Mouse (Mus musculus) gastrocnemius, postnatal 4 days (tissue): Measurements from ENCODE around the gene Dclk3. TPM values are rescaled to one million over a fixed set of nuclear protein-coding genes. Genes with fewer than 3 reads are reported as not detected.

Source experiments
- DNase-seq, 2 experiments: peaks; one replicate each; pipeline ENCODE4 v3.0.0; 2021 to 2022; ENCODE audit warnings: low spot score in 2 of 2, mixed read lengths in 2 of 2
- total RNA-seq, 2 experiments: library from RNA; stranded (reverse); gene quantifications; 2 replicates each; pipeline ENCODE4 v1.2.3; 2021

The Dclk3 gene
- total RNA-seq, 2 experiments from 2014 or later, result 1.5 to 1.7 TPM

DNA sequence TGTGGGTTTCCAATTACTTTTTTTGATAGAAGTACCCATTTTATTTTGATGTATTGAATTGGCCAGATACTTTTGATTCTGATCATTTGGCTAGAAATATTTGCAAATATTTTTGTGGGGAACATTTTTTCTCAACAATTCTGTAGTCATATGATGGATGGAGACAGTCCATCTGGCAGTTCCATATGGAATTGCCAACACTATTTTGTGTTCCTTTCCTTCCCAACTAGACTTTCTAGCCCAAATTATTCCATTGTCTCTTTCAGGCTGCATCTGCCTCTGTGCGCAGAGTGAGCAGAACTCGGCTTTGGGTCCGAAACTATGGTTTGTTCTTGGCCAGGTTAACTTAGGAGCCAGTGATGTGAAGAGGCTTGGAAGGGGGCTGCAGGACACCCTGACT is 42.1 kb downstream of the Dclk3 start:
- no peak for DNase-seq

DNA sequence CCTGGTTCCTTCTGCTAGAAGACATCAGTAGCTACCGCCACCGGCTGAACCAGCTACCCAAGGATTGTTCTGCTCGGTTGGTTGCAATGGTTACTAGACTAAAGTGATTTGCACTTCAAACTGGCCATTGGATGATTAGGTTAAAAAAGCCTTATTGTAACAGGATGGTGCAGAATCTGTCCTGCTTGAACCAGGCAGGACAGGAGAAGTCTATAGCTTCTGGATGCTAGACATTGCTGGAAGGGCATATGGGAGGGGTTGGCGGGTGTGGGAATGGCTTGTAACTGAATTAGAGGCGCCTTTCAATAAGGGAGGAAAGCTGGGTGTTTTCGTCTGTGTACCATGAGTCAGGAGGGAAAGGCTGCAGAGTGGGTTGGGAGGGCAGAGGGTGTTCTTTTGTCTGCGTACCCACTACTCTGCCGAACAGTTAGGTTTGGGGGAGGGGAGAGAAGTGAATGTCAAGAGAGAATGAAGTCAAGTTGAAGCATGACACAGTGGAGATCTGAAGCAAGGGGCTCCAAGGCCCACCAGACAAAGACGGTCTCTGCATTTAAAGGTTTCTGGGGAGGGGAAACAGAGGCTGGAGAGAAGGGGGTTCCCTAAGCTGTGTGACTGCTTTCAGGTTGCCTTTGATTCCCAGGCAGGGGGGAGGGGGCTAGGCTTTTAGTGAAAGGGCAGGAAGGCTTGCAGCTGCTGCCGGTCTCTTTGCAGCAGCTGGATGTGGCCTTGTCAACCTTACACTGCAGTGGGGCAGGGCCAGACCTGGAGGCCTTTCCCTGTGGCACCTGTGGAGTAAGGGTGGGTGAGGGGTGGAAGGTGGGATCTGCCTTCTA is 48.0 kb downstream of the Dclk3 start:
- DNase-seq, result no peak

DNA sequence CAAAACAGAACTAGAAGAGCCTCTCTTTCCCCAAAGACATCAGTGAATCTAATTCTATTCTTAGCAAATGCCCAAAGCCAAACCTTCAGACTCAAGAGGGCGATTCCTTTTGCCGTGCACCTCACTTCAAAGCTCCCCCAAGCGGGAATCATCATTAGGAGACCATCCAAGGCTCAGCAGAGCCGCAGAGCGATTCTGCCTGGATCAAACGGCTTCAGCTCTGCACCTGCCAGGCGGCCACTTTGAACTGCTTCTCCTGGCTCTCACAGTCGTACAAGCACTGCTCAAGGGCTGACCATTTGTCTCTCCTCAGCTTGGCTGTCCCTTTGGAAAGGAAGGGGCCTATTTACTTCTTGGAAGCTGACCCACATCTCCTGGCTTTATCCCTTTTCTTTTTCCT is 51.7 kb downstream of the Dclk3 start:
- no peak for DNase-seq

DNA sequence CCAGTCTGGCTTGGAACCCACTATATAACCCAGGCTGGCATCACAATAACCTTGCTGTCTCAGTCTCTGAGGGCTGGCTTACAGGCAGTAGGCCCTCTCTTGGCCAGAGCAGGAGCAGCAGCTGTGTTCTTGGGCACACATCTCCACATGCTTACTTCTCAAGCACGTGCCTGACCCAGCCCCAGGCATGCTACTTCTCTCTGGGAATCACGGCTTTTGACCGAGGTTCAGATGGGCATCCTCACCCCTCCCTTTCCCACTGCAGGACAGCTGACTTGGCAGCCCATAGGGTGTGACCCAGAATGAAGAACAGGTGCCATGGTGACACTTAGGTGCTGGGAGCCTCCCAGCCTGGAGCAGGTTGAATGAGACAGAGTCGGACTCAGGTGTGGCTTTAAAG is 52.4 kb downstream of the Dclk3 start:
- no peak for DNase-seq

DNA sequence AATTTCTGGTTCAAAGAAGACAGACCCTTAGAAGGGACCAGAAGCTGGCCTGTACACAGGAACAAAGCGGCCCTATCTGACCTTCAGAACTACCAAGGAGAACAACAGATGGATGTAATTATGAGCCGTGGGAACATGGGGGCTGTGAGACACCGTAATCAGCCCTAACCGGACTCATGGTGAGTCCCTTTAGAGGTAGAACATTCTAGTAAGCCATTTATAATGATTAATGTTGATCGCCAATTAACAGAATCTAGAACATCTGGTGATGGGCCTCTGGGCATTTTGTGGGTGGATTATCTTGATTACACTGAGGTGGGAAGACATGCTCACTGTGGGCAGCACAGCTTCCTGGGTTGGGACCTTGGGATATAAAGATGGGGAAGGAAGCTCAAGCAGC is 54.6 kb downstream of the Dclk3 start:
- DNase-seq, result no peak

DNA sequence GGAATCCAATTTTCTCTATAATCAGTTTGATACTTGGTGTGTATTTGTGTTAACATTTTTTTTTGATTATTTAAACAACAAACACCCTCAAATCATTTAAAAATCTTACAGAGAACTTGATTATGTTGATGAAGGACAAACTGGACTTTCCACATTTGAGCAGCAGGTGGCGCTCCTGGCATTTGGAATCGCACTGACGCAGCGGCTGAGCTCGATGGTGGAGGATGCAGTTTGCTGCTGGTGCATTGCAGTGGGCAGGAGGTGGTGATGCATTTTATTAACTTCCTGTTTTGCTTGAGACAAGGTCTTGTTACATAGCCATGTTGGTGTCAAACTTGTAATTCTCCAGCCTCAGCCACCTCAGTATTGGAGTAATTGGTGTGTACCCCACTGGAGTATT is 56.7 kb downstream of the Dclk3 start:
- peak; percentile 45 to 64 for DNase-seq

DNA sequence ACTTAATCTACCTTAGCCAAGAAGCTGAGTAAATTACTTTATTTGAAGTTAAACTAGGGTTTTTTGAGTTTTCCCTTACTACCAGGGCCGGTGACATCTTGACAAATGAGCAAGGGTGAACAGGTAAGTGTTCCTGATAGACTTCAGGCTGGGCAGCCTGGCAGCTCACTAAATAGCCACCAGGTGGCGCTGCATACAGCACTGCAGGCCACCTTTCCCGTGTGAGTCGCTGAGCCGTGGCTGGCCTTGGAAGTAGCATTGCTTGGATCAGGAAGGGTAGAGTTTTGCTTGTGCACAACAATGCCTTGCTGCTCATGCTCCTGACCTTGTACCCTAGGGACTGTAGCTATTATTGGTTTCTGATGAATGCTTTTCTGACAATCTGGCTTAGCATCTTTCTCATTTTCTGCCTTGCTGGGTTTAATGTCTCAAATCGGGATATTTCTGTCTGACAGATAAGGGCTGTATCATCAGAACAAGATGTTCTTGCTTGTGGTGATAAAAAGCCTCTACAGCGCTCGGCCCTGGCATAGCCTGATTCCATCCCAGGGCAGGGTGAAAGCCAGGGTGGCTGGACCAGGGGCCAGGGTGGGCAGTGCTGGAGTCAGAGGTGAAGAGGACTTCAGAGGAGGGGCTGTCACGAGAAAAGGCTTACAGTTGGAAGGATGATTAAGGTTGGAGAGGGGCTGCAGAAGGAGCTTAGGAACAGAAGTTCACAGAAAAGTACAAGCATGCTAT is 58.4 kb downstream of the Dclk3 start:
- peak; percentile 52 to 63 for DNase-seq

DNA sequence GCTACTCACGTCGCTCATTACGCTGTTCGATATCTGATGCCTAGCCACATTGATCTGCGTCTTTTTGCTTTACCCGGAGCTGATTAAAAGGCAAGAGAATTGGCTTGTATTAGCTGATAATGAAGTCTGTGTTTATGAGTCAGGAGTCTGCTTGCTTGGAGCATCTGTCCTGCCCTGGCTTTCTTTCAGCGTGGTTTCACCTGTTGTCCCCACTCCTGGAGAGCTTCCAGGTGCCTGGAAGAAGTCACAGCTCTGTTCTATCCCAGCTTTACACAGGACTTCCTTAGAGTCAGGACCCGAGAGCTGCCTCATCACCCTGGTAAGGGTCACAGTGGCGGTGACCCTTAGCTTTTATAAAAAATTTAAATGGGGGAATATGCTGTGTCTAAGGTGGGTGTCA is 61.3 kb downstream of the Dclk3 start:
- no peak for DNase-seq

DNA sequence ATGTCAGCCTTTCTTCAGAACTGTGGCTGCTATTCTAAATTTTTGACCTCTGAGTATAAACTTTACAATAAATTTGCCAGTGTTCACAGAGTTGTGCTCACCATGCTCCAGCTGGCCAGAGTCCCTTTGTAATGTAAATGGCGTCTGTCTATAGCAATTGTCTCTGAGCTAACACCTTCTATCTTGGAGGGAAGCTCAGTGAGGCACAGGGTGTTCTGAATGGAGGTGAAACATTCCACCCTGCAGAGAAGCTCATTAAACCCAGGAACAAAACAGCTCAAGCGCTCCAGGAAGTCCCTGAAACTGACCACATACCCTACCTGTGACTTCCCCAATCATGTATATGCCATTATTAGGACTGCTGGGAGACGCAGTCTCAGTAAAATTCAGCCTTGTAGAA is 67.2 kb downstream of the Dclk3 start:
- peak in 1 of 2 experiments; percentile 5 for DNase-seq

DNA sequence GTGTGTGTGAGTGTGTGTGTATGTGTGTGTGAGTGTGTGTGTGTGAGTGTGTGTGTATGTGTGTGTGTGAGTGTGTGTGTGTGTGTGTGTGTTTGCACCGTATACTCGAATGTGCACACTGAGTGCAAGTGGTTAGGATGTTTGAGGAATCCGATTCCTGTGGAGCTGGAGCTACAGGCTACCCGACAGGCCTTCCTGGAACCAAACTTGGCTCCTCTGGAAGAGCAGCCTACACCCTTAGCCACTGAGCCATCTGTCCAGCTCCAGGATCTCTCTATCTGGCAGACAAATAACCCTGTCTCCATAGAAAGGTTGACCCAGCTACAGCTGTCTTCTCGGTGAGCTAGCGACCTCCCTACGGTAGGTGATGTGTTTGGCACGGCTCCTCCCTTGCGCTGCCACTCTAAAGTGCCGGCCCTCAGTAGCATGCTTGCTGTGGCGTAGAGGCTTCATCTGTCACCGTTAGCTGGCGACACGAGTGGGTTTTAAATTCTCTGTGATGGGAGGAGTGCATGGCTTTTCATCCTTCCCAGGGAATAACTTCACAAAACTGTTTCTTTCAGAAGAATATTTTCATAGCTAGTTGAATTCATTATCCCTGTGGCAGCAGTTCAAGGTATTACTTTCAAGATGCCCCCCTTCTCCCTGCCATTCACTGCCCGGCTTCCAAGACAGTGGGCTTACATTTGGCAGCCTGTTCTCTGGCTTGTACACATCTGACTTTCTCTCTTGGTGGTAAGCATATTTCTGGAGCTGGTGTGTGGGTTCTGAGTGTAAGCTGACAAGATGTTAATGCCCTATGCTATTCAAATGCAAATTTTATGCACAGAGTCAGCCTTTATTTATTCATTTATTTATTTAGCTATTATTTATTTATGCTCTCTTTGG is 75.9 kb downstream of the Dclk3 start:
- no peak for DNase-seq

DNA sequence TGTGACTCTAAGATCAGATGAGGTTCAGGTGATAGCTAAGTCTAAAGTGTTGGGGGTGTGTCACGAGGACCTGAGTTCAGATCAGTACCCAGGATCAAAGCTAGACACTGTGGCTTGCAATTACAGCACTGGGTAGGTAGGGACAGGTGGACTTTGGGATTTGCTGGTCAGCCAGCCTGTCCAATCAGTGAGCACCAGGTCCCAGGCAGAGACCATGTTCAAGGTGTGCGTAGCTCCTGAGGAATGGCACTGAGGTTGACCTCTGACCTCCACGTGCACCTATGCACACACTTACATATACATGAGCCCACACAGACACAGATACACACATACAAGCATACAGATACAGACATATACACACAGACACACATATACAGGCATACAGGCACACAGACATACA is 76.7 kb downstream of the Dclk3 start:
- no peak for DNase-seq

DNA sequence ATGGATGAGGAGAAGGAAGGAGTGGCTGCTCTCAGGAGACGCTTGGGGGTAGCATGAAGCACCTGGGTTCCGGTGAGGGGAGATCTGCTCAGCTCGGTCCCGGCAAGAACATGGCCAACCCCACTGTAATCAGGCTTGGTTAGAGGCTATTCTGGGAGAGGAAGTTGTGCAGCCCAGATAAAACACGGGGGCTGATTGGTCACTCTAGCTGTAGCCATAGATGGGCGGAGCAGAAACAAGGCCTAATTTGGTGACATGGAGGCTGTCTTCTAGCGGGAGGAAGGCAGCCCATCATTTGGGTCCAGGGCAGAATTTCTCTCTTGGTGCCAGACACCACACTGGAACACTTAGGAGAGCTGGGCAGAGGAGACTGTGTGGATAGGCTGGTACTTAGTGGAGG is 83.3 kb downstream of the Dclk3 start:
- no peak for DNase-seq

DNA sequence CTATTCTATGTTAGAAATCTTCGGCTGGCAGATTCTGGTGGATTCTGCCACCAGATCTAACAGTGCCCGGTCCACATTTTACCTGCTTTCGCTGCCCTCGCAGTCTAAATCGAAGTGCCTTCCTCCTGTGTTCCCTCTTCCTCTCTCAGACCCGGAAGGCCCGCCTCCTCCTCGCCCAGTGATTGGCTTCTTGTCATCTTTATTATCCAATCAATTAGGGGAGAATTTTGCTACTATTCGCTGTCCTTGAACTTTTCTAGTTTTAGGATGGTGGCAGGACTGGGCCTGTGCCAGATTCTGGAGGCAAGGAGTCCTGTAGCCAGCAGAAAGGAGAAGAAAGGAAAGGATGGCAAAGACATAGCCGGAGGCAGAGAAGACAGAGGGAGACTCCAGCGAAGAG is 84.2 kb downstream of the Dclk3 start:
- no peak for DNase-seq

DNA sequence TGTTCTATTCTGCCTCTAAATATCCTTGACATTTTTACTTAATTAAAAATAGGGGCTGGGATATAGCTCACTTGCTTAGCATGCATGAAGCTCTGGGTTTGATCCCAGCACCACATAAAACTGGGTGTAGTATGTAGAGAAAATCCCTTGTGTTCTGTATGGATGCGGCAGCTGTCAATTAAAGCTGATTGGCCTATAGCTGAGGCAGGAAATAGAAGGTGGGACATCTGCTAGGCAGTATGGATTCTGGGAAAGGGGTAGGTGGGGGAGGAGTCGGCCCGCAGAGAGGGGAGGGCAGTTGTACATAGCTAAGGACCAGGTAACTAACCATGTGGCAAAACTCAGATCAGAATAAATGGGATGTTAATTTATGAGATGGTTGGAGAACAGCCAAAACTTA is 85.0 kb downstream of the Dclk3 start:
- no peak for DNase-seq

DNA sequence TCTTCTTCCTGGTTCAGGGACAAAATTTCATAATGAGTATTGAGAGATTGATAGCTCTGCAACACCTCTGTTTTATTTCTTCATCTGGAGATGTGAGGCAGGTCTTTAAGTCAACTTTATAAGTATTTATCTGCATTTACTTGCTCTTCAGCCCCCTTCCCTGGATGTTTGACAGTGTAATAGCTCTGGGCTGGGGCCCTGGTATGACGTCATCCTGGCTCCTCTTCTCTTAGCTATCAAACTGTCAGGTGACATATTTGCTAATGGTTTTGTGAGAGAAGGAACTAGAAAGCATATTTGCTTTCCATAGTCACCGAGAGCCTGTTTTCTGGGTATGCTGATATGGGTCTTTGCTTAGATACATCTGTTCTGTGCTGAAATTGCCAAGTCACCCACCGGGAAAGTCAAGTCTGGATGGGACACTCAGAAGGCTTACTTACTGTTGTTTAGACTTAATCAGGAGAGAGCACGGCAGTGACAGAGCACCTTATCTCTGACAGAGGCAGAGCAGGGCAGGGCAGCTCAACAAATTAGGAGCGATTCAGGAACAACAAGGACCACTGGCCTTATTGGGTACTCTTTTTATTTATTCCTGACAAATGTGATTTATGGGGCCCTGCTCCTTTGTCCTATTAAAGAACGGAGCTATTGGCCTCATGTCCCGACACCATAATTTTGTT is 96.0 kb downstream of the Dclk3 start:
- DNase-seq, result no peak

DNA sequence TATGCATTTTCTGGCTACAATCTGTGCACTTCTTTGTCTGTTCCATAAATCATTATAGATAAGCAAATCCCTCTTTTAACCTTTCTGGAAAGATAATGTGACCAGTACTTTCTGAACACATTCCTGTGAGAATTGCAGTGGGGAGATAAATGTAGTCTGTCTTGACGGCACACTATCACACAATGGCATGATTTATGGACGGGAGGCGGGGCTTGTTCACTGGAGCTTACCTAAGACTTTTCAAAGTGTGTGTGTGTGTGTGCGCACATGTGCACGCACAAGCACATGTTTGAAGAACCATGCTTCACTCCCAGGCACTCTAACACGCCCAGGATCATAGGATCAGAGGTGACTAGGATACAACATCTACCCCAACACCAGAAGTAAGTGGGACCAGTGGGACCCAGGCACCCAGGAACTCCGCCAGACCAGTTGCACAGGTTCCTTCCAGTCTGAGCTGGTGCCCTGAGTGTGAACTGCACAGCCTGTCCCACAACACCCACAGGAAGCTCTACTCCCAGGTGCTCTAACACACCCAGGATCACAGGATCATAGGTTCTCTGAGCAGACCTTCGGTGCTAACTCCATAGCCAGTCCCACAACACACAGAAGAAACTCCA is 96.7 kb downstream of the Dclk3 start:
- DNase-seq, result no peak
